Mouse (Mus musculus) limb, embryonic 14.5 days (tissue): ENCODE data around the gene Ccnf. TPM values are rescaled to one million over a fixed set of nuclear protein-coding genes. Genes with fewer than 3 reads are reported as not detected.

Experiments
- ATAC-seq: fragments of 200-750 bp; cut with Nextera tagmentation; 2 replicates; pipeline ENCODE4 v1.8.0; 2017; ENCODE audit warnings: low read depth, moderate number of reproducible peaks, moderate TSS enrichment; ENCODE audit not compliant: low FRiP score
- DNase-seq: peaks from one replicate; pipeline ENCODE4 v3.0.0-alpha.2; 2015; ENCODE audit warnings: low spot score
- H3K27ac ChIP-seq: fragments of 300-500 bp; sonication (generic); replicated peaks from 2 replicates; pipeline ENCODE4 v1.5.1; 2014; ENCODE audit warnings: low read depth, mild to moderate bottlenecking, low read length, moderate library complexity, mixed read lengths
- H3K27me3 ChIP-seq: fragments of 300-500 bp; sonication (generic); 2 replicates; pipeline ENCODE4 v1.6.1; 2014; ENCODE audit warnings: low read length, mixed read lengths; ENCODE audit not compliant: control insufficient read depth, insufficient read depth
- H3K36me3 ChIP-seq: fragments of 300-500 bp; sonication (generic); 2 replicates; pipeline ENCODE4 v1.6.1; 2014; ENCODE audit warnings: mild to moderate bottlenecking, low read length, moderate library complexity, mixed read lengths; ENCODE audit not compliant: control insufficient read depth, insufficient read depth
- H3K4me1 ChIP-seq: fragments of 300-500 bp; sonication (generic); 2 replicates; pipeline ENCODE4 v1.6.1; 2014; ENCODE audit warnings: antibody characterized with exemption, low read length, mixed read lengths; ENCODE audit not compliant: control insufficient read depth, insufficient read depth
- H3K4me2 ChIP-seq: fragments of 300-500 bp; sonication (generic); replicated peaks from 2 replicates; pipeline ENCODE4 v1.6.1; 2014; ENCODE audit warnings: low read depth, mild to moderate bottlenecking, low read length, moderate library complexity; ENCODE audit not compliant: severe bottlenecking
- H3K4me3 ChIP-seq: fragments of 300-500 bp; sonication (generic); replicated peaks from 2 replicates; pipeline ENCODE4 v1.5.1; 2014; ENCODE audit warnings: low read length
- H3K9ac ChIP-seq: fragments of 300-500 bp; sonication (generic); 2 replicates; pipeline ENCODE4 v1.6.1; 2014; ENCODE audit warnings: mild to moderate bottlenecking, low read depth, low read length, moderate library complexity; ENCODE audit not compliant: severe bottlenecking
- H3K9me3 ChIP-seq: fragments of 300-500 bp; sonication (generic); 2 replicates; pipeline ENCODE4 v1.6.1; 2016; ENCODE audit warnings: low read length; ENCODE audit not compliant: control insufficient read depth
- POLR2A ChIP-seq: fragments of 200-500 bp; IDR thresholded peaks from 2 replicates; pipeline ENCODE4 v1.8.0; 2012; ENCODE audit warnings: inconsistent platforms, mild to moderate bottlenecking, moderate library complexity, borderline replicate concordance; ENCODE audit not compliant: insufficient read depth, insufficient read length; ENCODE audit errors: extremely low read depth
- WGBS: fragments of 180-500 bp; shearing (Covaris S2); extraction: QIAGEN DNeasy Blood & Tissue Kit; methylation state at CpG from one replicate; pipeline ENCODE4 v1.1.7; 2014; 5-methylcytosine and 5-hydroxymethylcytosine counted together
- polyA plus RNA-seq, 2 experiments: library from polyadenylated mRNA; depleted of rRNA in 1 of 2; stranded (reverse) in 1 of 2; unstranded in 1 of 2; fragments of >200 nt; fragmentation: Nextera tagmentation in 1 of 2; extraction: Ambion mirVana in 1 of 2; gene quantifications; 2 replicates each; pipeline versions ENCODE4 v1.2.1 to v1.2.3; 2012 to 2014

Gene Ccnf
- polyA plus RNA-seq (2012; rRNA removed) = 35.4 and 36.6 TPM in 2 replicates
- 41.8 and 49.9 TPM in 2 replicates for polyA plus RNA-seq (2014; fragmentation: Nextera tagmentation; extraction: Ambion mirVana)

- Histone ChIP-seq H3K27ac (peak within 1 kb of the TSS; percentile 78), H3K4me1 (peaks cover 9% of the 10 kb centered on the region; the same call in 1 of the 2 replicates), H3K4me3 (peak within 1 kb of the TSS; percentile 76), H3K9me3 (no peaks in the 10 kb centered on the region), H3K27me3 (no peaks in the 10 kb centered on the region), H3K9ac (peak within 1 kb of the TSS; percentile 77), H3K36me3 (peaks cover 21% of the 10 kb centered on the region), H3K4me2 (peak within 1 kb of the TSS; percentile 72)
- peak; percentile 79; the same call in 1 of the 2 replicates for TF ChIP-seq POLR2A
- ATAC-seq = peak; percentile 100
- DNase-seq = peak; percentile 99
- WGBS = 2% methylated on average over 48 of the region's 48 CpGs
Observed at GRCm38 (mm10) chr17:24251320-24252069, at the start of gene Ccnf. Gene Ccnf, minus strand, starts transcription at chr17:24251484.

- no peak overlapping the region for H3K9ac ChIP-seq
- H3K9me3 ChIP-seq = no peaks in the 10 kb centered on the region
- no peak overlapping the region for H3K27ac ChIP-seq
- DNase-seq (no peak), ATAC-seq (no peak)
- no peak overlapping the region for H3K4me3 ChIP-seq
- TF ChIP-seq POLR2A = no peak
- 73% methylated on average over 4 of the region's 4 CpGs for WGBS
- H3K4me1 ChIP-seq = no peaks in the 10 kb centered on the region
- H3K36me3 ChIP-seq = no peaks in the 10 kb centered on the region
- H3K4me2 ChIP-seq = no peak overlapping the region
- no peaks in the 10 kb centered on the region for H3K27me3 ChIP-seq
Observed at GRCm38 (mm10) chr17:24300651-24301050, 49.4 kb upstream of the Ccnf start.

DNA sequence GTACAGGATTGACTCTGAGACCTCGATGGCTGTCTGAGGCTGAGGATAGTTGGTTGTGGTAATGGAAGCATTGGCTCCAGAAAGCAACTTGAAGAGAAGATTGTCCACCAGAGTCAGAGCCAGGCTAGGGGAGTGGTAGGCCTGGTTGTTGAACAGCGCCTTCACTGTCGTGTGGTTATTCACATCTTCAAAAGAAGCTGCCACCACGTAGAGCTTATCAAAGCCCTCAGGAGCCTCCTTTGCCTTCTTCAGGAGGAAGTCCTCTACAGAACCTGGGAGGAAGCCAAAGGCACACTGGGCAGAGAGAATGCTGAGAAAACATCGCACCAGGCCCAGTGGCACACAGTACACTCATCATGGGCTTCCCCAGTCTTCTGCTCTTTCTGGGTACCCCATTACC lies 38.1 kb upstream of the Ccnf start:
- no peak for TF ChIP-seq POLR2A
- Histone ChIP-seq H3K9me3 (no peaks in the 10 kb centered on the region), H3K4me3 (no peak overlapping the region), H3K4me2 (no peak overlapping the region), H3K27me3 (no peaks in the 10 kb centered on the region), H3K9ac (no peak overlapping the region), H3K36me3 (no peaks in the 10 kb centered on the region), H3K27ac (no peak overlapping the region), H3K4me1 (no peaks in the 10 kb centered on the region)
- WGBS = 82% methylated on average over 5 of the region's 5 CpGs
- DNase-seq = no peak
- ATAC-seq = no peak

DNA sequence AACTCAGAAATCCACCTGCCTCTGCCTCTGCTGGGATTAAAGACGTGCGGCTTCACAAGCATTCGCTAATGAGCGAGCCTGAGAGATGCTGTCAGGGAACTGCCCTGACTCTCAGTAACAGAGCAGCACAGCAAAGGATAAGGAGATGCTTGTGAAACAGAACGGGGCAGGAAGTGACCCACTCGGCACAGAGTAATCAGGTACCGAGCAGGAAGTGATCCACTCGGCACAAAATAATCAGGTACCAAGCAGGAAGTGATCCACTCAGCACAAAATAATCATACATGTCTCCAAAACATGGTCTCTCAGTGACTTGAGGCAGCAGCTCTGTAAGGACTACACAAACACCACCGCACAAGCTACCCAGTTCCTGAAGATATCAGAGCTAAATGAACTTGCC lies 37.2 kb upstream of the Ccnf start:
- Histone ChIP-seq H3K27ac (no peak overlapping the region), H3K4me2 (no peak overlapping the region), H3K4me3 (no peak overlapping the region), H3K36me3 (no peaks in the 10 kb centered on the region), H3K4me1 (peaks cover under 1% of the 10 kb centered on the region; the same call in 1 of the 2 replicates), H3K27me3 (no peaks in the 10 kb centered on the region), H3K9me3 (no peaks in the 10 kb centered on the region), H3K9ac (no peak overlapping the region)
- ATAC-seq (no peak), DNase-seq (no peak)
- no peak for TF ChIP-seq POLR2A
- WGBS = 83% methylated on average over 9 of the region's 9 CpGs

DNA sequence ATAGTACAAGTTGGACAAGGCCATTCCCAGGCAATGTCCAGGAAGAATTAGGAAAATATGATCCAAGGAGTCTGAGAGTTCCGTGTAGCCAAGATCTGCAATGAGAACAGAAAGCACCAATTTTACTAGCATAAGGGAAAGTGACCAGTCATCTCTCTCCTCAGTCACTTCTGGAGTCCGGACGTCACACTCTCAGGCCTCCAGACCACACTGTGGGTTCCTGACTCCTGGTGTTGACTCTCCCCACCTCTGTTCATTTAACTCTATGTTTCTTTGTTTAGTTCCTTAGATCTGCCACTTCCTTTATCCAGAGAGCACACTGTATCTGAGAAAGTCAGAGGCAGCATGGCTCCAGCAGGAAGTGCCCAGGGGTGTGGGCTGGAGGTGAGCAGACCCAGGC lies 34.4 kb upstream of the Ccnf start:
- DNase-seq = no peak
- H3K27me3 ChIP-seq = no peaks in the 10 kb centered on the region
- H3K4me3 ChIP-seq = no peak overlapping the region
- peaks cover 4% of the 10 kb centered on the region; the same call in 1 of the 2 replicates for H3K4me1 ChIP-seq
- no peaks in the 10 kb centered on the region for H3K9me3 ChIP-seq
- TF ChIP-seq POLR2A = no peak
- H3K4me2 ChIP-seq = no peak overlapping the region
- no peaks in the 10 kb centered on the region for H3K36me3 ChIP-seq
- H3K9ac ChIP-seq = no peak overlapping the region
- WGBS = 59% methylated on average over 3 of the region's 3 CpGs
- H3K27ac ChIP-seq = no peak overlapping the region
- no peak for ATAC-seq
